Mouse (Mus musculus): ENCODE data around the gene Clcf1. TPM values are rescaled to one million over a fixed set of nuclear protein-coding genes. Genes with fewer than 3 reads are reported as not detected.

Clcf1 gene
- polyA plus RNA-seq, 1 experiment = 0.09 TPM

DNA sequence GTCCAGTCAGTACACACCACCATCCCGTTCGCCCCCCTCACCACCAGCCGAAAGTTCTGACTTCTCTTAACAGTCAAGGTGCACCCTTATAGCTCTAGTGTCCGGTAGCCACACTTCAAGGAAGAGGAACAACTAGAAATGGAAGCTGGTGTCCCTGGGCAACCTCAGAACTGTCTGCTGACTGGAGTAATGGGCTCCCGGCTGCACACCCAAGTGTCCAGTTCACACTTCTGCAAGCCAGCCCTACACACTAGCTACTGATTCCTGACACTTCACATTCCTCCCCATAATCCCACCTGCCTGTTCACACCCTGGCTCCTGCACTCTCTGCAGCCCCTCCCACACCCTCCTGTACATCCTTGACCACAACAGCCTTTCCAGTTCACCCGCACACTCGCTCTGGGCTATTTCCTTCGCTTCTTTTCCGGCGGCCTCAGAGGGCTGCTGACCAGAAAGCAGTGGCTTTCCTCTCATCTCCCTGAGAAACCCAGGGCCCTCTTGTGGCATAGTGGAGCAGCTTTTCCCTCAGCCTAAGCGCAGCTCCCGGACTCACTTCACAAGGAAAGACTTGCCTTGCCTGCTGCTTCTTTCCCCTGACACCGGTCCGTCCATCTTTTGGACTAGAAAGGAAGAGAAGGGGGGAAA lies 2.1 kb downstream of the Clcf1 start:
- H3K4me1 ChIP-seq = peaks cover 73% of the 10 kb centered on the region
- peak overlapping the region; percentile 43 for H3K4me3 ChIP-seq (replicated peaks)
- TF ChIP-seq FLI1 (IDR thresholded peaks at IDR 0.05; ENCODE audit: low read length) = no peak
- no peak for TF ChIP-seq GATA1 (IDR thresholded peaks at IDR 0.05; ENCODE audit: borderline replicate concordance, low read length)
- H3K27me3 ChIP-seq (replicated peaks) = peaks cover 98% of the 10 kb centered on the region
- no peaks in the 10 kb centered on the region for H3K9me3 ChIP-seq
- H3K36me3 ChIP-seq (replicated peaks; ENCODE audit: low read length) = no peaks in the 10 kb centered on the region

DNA sequence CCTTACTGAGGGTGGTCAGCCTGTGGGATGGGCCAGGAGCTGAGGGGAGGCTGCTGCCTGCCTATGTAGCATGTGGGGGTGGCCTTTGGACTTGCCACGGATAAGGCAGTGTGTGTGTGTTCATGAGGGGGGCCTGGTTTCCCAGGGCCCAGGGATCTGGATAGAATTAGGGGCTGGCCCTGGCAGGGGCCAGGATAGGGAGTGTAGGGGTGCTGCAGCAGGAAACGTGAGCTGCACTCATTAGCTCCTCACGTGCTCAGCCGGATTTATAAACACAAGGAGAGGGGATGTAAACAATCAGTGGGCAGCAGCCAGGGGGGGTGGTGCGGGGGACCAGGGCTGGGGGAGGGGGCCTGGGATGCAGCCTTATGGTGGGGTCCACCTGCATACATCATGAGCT lies 3.1 kb downstream of the Clcf1 start:
- Histone ChIP-seq H3K4me3 (replicated peaks) (no peak overlapping the region), H3K4me1 (peaks cover 79% of the 10 kb centered on the region), H3K36me3 (replicated peaks; ENCODE audit: low read length) (no peaks in the 10 kb centered on the region), H3K9me3 (no peaks in the 10 kb centered on the region), H3K27me3 (replicated peaks) (peaks cover 98% of the 10 kb centered on the region)
- no peak for TF ChIP-seq GATA1 (IDR thresholded peaks at IDR 0.05; ENCODE audit: borderline replicate concordance, low read length)
- no peak for TF ChIP-seq FLI1 (IDR thresholded peaks at IDR 0.05; ENCODE audit: low read length)

DNA sequence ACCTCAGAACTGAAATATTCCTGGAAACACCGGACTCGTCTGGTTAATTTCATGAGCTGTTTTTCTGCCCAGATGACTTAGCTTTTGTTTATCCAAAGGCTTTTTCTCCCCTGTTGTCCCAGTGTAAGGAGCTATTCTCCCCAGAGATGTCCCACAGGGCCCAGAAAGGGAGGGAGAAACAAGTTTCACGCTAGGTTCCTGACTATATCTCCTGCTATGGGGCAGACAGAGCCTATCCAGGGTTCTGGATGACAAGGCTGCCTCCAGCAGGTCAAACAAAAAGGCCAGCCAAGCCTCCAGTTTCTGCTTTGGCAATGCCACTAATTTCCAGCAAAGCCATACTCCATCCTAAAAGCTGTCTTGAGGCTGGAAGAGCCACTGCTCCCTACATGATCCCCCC lies 3.8 kb downstream of the Clcf1 start:
- no peak for TF ChIP-seq GATA1 (IDR thresholded peaks at IDR 0.05; ENCODE audit: borderline replicate concordance, low read length)
- no peak for TF ChIP-seq FLI1 (IDR thresholded peaks at IDR 0.05; ENCODE audit: low read length)
- Histone ChIP-seq H3K4me1 (peaks cover 82% of the 10 kb centered on the region), H3K36me3 (replicated peaks; ENCODE audit: low read length) (no peaks in the 10 kb centered on the region), H3K4me3 (replicated peaks) (no peak overlapping the region), H3K9me3 (no peaks in the 10 kb centered on the region), H3K27me3 (replicated peaks) (peaks cover 93% of the 10 kb centered on the region)

DNA sequence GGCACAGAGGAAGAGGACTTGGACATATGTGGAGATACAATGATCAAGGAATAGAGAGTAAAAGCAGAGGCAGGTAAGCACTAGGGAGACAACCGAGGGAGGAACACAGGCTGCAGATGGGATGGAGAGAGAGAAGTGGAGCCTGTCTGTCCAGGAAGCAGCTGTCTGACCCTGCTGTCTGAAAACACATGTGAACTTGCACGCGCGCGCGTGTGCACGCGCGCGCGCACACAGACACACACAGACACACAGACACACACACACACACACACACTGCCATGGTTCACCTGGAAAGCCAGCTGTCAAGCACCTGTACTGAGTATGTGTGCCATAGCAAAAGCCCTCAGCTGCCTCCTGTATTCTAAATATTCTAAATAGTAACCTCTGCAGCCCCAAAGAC lies 4.3 kb downstream of the Clcf1 start:
- H3K9me3 ChIP-seq = no peaks in the 10 kb centered on the region
- H3K36me3 ChIP-seq (replicated peaks; ENCODE audit: low read length) = no peaks in the 10 kb centered on the region
- H3K27me3 ChIP-seq (replicated peaks) = peaks cover 89% of the 10 kb centered on the region
- no peak overlapping the region for H3K4me3 ChIP-seq (replicated peaks)
- peaks cover 82% of the 10 kb centered on the region for H3K4me1 ChIP-seq
- no peak for TF ChIP-seq GATA1 (IDR thresholded peaks at IDR 0.05; ENCODE audit: borderline replicate concordance, low read length)
- no peak for TF ChIP-seq FLI1 (IDR thresholded peaks at IDR 0.05; ENCODE audit: low read length)

DNA sequence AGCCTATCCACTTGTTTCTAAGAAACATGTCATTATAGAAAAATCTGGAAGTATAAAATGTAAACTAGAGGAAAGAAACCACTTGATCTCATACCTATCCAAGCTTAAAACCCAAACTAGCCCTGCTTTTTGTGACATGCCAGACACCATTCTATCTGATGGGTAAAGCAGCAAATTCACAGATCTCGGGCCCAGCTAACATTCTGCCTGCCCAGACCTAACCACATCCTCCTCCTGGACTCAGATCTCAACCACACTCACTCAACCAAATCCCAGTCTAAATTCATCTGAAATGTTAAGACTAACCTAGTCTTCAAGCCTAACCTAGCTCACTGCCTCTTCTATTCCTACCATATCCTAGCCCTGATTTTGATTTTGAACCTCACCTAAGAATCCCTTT lies 4.7 kb downstream of the Clcf1 start:
- Histone ChIP-seq H3K27me3 (replicated peaks) (peaks cover 84% of the 10 kb centered on the region), H3K4me3 (replicated peaks) (no peak overlapping the region), H3K4me1 (peaks cover 82% of the 10 kb centered on the region), H3K9me3 (no peaks in the 10 kb centered on the region), H3K36me3 (replicated peaks; ENCODE audit: low read length) (no peaks in the 10 kb centered on the region)
- no peak for TF ChIP-seq FLI1 (IDR thresholded peaks at IDR 0.05; ENCODE audit: low read length)
- TF ChIP-seq GATA1 (IDR thresholded peaks at IDR 0.05; ENCODE audit: borderline replicate concordance, low read length) = no peak

DNA sequence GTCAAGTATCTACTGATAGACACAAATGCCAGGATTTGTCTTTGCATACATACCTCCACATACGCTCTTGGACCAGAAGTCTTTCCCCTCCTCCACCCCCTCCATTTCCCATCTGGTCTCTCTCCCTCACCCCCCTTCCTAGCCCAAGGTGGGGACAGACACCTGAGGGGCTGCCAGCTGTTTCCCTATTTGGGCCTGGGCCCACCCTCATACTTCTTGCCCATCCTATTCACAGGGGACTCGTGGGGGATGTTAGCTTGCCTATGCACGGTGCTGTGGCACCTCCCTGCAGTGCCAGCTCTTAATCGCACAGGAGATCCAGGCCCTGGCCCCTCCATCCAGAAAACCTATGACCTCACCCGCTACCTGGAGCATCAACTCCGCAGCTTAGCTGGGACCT lies 5.9 kb downstream of the Clcf1 start:
- Histone ChIP-seq H3K4me1 (peaks cover 78% of the 10 kb centered on the region), H3K4me3 (replicated peaks) (no peak overlapping the region), H3K36me3 (replicated peaks; ENCODE audit: low read length) (no peaks in the 10 kb centered on the region), H3K9me3 (no peaks in the 10 kb centered on the region), H3K27me3 (replicated peaks) (peaks cover 75% of the 10 kb centered on the region)
- TF ChIP-seq GATA1 (IDR thresholded peaks at IDR 0.05; ENCODE audit: borderline replicate concordance, low read length) (no peak), FLI1 (IDR thresholded peaks at IDR 0.05; ENCODE audit: low read length) (no peak)

DNA sequence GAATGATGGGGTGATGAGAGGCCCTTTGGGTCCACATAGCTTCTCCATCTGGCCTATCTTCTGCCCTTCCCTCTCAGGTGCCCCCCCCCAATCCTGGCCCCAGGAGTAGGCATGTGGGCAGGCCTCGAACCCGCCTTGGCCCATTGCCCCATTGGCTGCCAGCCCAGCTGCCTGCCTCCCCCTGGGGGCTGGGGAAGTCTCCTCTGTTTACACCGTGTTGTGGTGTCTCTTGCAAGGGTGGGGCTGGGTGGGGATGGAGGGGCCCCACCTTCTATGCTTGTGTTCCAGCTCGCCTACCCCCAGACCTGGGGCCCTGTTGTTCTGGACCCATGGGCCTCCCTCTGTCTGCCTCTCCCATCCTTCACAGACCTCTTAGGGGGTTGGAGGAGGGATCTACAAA lies 6.4 kb downstream of the Clcf1 start:
- H3K36me3 ChIP-seq (replicated peaks; ENCODE audit: low read length) = no peaks in the 10 kb centered on the region
- H3K4me1 ChIP-seq = peaks cover 74% of the 10 kb centered on the region
- H3K9me3 ChIP-seq = no peaks in the 10 kb centered on the region
- TF ChIP-seq FLI1 (IDR thresholded peaks at IDR 0.05; ENCODE audit: low read length) = no peak
- TF ChIP-seq GATA1 (IDR thresholded peaks at IDR 0.05; ENCODE audit: borderline replicate concordance, low read length) = no peak
- peaks cover 70% of the 10 kb centered on the region for H3K27me3 ChIP-seq (replicated peaks)
- H3K4me3 ChIP-seq (replicated peaks) = no peak overlapping the region

DNA sequence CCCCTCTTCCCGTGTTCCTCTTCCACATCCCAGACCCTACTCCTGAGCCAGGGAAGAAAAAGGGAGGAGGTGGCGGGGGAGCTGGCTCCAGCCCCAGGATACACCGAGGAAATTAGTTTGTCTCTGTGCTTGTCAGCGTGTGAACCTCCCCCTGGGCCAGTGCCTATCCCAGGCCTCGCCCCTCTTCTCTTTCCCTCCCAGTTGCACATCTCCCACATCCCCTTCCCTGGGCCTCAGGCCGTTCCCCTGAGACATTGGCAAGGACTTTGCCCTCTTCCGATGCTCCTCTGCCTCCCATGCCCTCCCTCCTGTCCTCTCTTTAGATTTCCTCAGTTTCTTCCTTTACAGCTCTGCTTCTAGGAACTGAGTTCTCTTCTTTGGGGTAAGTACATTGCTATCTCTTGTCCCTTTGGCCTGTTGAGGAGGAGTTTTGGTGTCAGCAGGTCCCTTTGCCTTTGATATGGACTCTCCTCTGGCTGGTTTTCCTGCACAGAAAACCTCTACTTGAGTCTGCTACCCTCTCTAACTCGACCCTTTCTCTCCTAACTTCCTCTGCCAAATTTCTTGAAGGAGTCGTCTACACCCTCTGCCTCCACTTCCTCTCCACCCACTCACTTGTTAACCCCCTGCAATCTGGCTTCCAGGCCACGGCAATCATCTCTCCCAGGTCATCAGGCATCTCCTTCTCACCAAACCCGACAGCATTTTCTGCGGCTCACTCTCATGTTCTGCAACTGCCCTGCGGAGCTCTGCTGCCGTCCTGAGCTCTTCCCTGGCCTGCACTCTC lies 7.1 kb downstream of the Clcf1 start:
- peaks cover 70% of the 10 kb centered on the region for H3K4me1 ChIP-seq
- peak overlapping the region; percentile 69 for H3K4me3 ChIP-seq (replicated peaks)
- no peak for TF ChIP-seq GATA1 (IDR thresholded peaks at IDR 0.05; ENCODE audit: borderline replicate concordance, low read length)
- TF ChIP-seq FLI1 (IDR thresholded peaks at IDR 0.05; ENCODE audit: low read length) = no peak
- H3K36me3 ChIP-seq (replicated peaks; ENCODE audit: low read length) = no peaks in the 10 kb centered on the region
- peaks cover 68% of the 10 kb centered on the region for H3K27me3 ChIP-seq (replicated peaks)
- no peaks in the 10 kb centered on the region for H3K9me3 ChIP-seq

DNA sequence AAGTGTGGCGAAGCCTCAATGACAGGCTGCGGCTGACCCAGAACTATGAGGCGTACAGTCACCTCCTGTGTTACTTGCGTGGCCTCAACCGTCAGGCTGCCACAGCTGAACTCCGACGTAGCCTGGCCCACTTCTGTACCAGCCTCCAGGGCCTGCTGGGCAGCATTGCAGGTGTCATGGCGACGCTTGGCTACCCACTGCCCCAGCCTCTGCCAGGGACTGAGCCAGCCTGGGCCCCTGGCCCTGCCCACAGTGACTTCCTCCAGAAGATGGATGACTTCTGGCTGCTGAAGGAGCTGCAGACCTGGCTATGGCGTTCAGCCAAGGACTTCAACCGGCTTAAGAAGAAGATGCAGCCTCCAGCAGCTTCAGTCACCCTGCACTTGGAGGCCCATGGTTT lies 8.1 kb downstream of the Clcf1 start:
- TF ChIP-seq GATA1 (IDR thresholded peaks at IDR 0.05; ENCODE audit: borderline replicate concordance, low read length) (no peak), FLI1 (IDR thresholded peaks at IDR 0.05; ENCODE audit: low read length) (no peak)
- peaks cover 65% of the 10 kb centered on the region for H3K27me3 ChIP-seq (replicated peaks)
- H3K4me1 ChIP-seq = peaks cover 68% of the 10 kb centered on the region
- peak overlapping the region; percentile 81 for H3K4me3 ChIP-seq (replicated peaks)
- no peaks in the 10 kb centered on the region for H3K9me3 ChIP-seq
- H3K36me3 ChIP-seq (replicated peaks; ENCODE audit: low read length) = no peaks in the 10 kb centered on the region

DNA sequence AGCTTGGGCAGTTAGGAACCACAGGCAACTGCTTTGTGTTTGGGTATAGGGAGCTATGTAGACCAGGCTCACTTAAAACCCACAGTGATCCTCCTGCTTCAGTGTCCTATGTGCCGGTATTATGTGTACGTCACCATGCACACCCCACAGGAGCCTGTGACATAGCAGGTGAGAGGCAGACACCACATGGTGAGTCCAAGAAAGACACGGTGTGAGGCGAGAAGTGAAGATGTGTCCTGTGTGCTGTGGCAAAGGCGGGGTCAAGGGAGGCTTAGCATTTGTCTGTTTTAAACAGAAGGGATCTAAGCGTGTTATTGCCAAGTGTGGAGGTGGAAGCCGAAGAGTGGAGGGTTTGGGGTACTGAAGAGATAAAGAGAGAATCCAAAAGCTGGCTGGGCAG lies 12.7 kb downstream of the Clcf1 start:
- Histone ChIP-seq H3K36me3 (replicated peaks; ENCODE audit: low read length) (no peaks in the 10 kb centered on the region), H3K9me3 (no peaks in the 10 kb centered on the region), H3K27me3 (replicated peaks) (peaks cover 29% of the 10 kb centered on the region), H3K4me3 (replicated peaks) (peak overlapping the region; percentile 33), H3K4me1 (peaks cover 85% of the 10 kb centered on the region)
- no peak for TF ChIP-seq FLI1 (IDR thresholded peaks at IDR 0.05; ENCODE audit: low read length)

All from megakaryocyte, embryonic 14.5 days (primary cell).